Mouse (Mus musculus) kidney, adult 8-10 months (tissue): Measurements from ENCODE around the gene Fanci.
A peak's percentile ranks its signal among the peaks of the same experiment; 100 is the strongest.

ENCODE experiments used
- DNase-seq, 2 experiments: peaks; one replicate each; pipeline ENCODE4 v3.0.0; 2022

Gene Fanci

DNA sequence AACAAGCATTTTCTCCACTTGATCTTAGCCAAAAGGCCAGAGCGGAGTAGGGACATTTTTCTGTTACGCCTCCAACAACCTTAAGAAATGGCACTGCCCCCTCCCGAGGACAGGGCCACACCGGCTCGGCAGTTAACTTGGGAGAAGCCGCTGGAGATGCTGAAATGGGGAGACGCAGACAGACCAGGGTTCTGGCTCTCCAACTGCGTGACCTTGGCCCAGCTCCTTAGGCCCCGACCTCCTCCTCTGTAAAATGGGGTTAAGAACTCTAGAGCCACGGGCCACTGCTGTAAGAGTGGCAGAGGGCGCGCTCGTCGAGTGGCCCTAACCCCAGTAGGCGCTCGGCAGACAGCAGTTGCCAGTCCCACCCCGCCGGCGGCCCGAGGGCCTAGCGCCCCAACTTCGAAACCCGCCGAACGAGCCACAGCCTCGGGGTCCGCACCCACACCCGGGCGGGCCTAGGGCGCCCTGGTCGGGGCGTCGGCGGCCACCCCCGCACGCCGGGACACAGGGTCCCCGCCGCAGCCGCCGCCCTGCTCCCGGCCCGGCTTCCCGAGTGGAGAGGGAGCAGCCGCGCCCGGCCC is 73.8 kb downstream of the Fanci start:
- peak; percentile 35 to 53 for DNase-seq

GRCm38 (mm10) chr7:79466053-79466901 is 74.5 kb downstream of the Fanci start, which contains the start of gene Polg:
Gene Polg (minus strand): TSS chr7:79466362.
- peak; percentile 98 to 100 for DNase-seq

DNA sequence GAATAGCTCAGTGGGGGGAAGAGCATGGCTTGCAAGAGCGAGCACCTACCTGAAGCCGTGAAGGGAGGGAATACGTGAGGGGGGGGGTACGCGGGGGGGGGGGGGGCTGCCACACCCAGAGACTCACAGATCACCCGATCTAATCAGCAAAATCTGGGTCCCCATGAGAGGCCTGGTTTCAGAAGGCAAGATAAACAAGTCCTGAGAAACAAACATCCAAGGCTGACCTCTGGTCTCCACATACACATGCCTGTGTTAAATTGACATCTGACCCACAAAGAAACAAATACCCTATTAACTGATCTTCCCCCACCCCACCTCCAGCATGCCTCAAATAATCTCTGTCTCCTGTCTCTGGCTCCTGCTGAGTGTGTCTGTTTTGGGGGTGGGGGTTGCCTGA is 76.2 kb downstream of the Fanci start:
- no peak for DNase-seq

GRCm38 (mm10) chr7:79468994-79469393 is 77.3 kb downstream of the Fanci start:
- no peak for DNase-seq

DNA sequence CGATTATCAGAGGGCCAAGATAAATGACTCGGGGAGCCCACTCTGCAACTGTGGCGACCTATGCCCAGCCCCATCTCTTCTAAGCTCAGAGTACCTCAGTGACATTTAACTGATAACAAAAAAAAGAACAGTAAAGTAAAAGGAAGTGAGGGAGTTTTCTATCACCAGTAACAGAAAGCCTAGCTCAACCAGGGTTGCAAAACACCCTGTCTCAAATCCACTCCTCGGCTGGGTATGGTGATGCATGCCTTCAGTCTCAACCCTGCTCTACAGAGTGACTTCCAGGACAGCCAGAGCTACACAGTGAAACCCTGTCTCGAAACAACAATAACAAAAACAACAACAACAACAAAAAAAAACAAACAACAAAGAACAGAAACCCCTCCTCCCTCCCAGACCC is 78.0 kb downstream of the Fanci start:
- DNase-seq, result no peak

DNA sequence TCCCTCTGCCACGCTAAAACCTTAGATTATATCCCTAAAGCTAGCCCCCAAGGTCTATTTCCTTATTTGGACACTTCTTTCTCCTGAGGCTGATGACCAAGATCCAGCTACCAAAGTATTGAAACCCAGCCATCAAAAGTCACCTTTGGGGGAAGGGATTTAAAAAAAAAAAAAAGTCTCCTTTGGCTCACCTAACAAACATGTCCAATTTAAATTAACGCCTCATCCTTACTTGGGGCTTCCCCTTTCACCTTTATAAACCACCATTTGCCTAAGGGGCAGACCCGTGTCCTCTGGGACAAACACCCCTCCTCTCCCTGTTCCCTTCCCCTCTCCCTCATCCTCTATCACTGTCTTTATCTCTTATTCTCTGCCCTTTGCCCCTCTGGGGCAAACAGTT is 79.0 kb downstream of the Fanci start:
- no peak for DNase-seq

DNA sequence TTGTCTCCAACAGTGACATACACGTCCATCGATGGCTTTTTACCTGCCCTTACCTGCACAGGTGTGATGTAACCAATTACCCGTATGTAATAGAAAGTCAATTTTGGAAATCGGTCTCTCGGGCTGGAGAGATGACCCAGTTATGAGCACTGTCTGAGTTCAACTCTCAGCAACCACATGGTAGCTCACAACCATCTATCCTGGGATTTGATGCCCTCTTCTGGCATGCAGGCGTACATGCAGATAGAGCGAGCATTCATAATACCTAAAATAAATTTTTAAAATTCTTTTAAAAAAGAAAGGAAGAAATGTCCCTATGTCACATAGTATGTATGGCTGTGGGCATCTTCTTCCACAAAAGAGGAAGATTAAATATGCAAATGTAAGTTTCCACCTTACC is 79.7 kb downstream of the Fanci start:
- DNase-seq, result no peak

GRCm38 (mm10) chr7:79472792-79473191 is 81.1 kb downstream of the Fanci start:
- no peak for DNase-seq

- no peak for DNase-seq
Observed at GRCm38 (mm10) chr7:79473496-79474194, 81.9 kb downstream of the Fanci start.

- no peak for DNase-seq
Observed at GRCm38 (mm10) chr7:79474831-79475399, 83.2 kb downstream of the Fanci start.

- DNase-seq, result no peak
Observed at GRCm38 (mm10) chr7:79486528-79486927, 94.8 kb downstream of the Fanci start.

DNA sequence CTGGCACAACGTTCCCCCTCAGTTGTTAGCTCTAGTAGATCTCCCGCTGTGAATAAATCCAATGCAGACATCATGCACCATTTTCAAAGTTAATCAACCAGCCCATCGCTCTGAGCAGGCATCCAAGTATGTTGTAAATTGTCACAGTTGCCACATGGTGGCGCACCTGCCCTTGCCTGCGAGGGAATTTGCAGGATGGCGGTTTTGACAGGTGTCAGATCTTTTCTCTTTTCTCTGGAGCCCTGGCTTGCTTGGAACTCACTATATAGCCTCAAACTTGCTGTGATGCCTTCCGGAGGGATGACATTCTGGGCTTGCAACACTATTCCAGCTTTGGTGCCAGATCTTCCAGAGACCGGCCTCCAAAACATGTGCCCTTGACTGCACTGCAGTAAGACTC is 102.2 kb downstream of the Fanci start:
- DNase-seq, result peak in 1 of 2 experiments; percentile 20

DNA sequence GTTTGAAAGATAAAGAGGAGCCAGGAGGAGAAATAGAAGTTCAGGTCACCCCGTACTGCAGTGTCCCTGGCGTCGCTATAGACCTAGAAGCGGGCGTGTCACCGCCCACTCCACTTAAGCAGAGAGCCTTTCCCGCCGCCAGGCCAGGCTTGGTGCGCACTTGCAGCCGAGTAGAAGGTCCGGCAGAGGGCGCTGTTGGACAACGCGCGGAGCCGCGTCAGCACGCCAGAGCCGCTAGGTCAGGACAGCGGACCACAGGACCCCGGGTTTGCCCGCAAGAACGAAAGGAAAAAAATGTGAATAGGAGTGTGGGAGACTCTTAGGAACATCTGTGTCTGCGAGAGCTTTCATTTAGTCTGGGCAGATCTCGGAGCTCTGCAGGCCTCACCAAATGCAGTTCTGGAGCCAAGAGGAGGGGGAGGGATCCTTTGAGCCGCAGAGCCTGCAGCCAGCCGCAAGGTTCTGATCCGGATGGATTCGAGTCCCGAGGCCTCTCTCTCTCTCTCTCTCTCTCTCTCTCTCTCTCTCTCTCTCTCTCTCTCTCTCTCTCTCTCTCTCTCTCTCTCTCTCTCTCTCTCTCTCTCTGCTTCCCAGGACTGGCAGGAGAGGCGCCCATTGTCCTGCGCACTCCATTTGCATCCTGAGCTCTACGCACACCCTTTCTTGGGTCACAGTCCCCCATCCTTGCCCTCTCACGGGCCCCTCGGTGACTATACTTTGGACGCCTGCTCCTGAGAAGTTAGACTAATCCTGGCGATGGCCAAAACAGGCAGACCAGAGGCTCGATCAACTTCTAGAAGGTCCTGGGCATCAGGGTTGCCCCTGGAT is 104.5 kb downstream of the Fanci start:
- DNase-seq, result peak; percentile 62 to 80

DNA sequence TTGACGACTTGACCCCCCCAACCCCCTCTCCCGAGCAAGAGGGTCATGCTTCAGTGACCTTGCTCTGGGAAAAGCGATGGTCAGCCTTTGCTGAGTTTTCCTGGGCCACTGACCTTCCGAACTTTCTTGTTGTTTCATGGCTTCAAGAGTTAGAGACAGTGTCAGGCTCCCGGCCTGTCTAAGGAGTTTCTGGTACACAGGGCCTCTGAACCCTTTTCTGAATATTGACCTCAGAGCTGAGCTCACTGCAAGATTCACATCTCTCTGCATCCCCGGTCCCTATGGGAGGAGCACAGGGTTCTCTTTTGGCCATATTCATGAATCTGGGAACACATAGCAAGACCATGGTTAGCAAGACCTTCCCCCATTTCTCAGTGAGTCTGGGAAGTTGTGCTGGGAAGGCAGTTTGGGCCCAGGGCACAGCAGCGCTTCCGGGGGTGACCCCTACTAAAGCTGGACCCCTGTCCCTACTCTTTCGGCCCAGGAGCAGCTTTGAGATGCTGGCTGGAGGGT is 105.1 kb downstream of the Fanci start:
- no peak for DNase-seq

- DNase-seq, result no peak
Observed at GRCm38 (mm10) chr7:79497701-79498115, 106.0 kb downstream of the Fanci start.

GRCm38 (mm10) chr7:79498356-79498755 is 106.6 kb downstream of the Fanci start:
- no peak for DNase-seq

GRCm38 (mm10) chr7:79498965-79499595 is 107.4 kb downstream of the Fanci start:
- peak in 1 of 2 experiments; percentile 29 for DNase-seq
